Mouse (Mus musculus): ENCODE measurements at regions not wholly inside any gene's neighbourhood (a gene's known extent, or its start where the extent isn't known, plus 50 kb on each side); places are given as distances from the start of the nearest gene placed in this dataset.
A peak's percentile ranks its signal among the peaks of the same experiment; 100 is the strongest.
"Not testable (repeated sequence)": the region's sequence is repeated elsewhere in the genome, so short reads cannot be mapped to it uniquely, and the experiment has no call there.

- DNase-seq = no peak
Observed at GRCm38 (mm10) chr1:113550172-113550571, 1685.5 kb upstream of the Dsel start.

GRCm38 (mm10) chr1:113539981-113540380 lies 1675.3 kb upstream of the Dsel start:
- no peak for DNase-seq

- no peak for DNase-seq
Observed at GRCm38 (mm10) chr1:113530553-113530952, 1665.8 kb upstream of the Dsel start.

- DNase-seq = no peak
Observed at GRCm38 (mm10) chr1:113495987-113496386, 1631.3 kb upstream of the Dsel start.

DNA sequence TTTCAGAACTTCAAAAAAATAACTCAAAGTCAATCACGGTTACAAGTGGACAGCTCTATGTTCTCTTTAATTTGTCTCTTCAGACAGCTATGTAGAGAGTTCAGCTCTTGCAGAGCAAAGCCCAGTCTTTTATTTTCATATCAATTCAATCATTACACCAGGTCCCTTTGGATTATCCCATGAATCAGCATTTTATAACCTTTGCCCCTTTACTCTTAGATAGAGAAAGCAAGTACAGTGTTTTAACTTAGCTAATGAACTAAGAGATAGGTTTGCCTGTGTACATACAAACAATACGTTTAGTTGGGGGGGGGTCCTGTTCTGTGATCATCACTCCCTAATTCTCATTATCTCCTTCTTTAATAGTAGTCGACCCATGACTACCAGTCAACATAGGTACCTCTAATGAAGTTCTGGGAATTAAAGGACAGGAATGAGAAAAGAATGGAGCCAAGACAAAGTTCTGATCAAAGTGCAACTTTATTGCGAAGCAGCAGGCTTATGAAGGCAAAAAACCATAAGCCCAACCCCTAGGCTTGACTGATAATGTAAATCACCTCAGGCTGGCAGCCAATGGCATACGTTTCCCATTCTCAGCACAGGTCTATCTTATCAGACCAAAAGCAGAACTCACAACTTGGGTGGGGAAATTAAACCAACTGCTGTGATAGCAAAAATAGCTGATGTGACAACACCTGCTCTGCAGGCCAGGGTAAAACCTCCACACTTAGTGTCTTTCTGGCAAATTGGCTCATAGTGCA lies 1625.7 kb upstream of the Dsel start:
- DNase-seq = no peak

DNA sequence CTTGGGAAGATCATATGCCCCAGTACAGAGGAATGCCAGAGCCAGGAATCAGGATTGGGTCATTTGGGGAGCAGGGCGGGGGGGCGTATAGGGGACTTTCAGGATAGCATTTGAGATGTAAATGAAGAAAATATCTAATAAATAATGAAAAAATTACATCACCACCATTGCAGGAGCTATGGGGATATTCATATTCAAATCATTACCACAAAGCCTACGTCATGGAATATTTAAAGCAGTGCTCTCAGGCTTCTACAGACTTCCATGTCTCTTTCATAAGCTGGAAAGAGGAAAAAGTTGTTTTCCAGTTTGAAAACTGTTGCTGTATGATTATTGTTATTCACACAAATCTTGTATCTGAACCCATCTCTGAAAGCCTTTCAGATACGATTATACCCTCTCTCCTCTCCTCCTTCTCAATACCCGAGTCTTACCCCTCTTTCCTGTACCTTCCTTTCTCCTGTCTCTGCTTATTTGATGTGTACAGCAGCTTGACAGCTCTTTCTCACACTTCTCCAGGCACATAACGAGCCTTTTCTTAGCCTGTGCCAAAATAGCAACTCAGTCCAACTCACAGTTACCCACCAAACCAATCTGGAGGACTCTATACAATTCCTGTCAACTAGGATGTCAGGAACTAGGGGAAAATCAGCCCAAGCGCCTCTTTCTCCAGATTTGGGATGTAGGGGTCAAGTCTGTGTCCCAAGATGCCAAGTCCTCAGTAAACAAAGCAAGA lies 1592.0 kb upstream of the Dsel start:
- DNase-seq = no peak

- no peak for DNase-seq
Observed at GRCm38 (mm10) chr1:113433701-113434100, 1569.0 kb upstream of the Dsel start.

DNA sequence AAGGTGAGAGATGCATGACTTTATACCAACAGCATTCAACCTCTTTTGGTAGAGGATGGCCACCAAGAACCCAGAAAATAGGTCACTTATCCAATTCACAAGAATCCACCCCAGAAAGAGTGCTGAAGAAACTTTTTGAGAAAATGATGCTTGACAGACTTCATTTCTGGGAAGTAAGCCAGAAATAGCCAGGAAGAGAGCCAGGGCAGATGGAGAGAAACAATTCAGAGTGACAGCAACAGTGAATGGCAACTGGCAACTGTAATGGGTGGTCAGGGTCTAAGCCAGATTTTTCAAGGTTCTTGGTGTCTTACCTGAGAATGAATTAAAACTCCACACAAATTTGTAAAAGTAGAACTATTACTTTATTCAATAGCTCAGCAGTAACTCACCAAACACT lies 1566.5 kb upstream of the Dsel start:
- peak in 1 of 2 experiments; percentile 12 for DNase-seq

DNA sequence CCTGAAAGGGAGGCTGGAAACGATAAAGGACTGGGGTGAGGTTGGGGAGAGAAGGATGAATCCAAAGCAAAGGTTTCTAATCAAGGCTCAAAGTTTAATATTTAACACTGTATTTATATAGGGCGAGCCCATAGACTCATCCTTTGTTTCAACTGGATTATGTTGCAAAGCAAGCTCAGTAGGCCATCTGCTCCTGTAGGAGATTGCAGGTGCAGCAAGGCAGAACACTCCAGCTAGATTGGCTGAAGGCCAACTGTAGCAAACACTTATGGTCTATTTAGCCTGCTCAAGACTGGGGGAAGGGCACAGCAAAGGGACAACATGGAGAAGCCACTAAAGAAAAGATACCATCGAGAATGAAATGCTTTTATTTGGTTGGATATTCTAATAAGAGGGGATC lies 1548.1 kb upstream of the Dsel start:
- peak; percentile 4 to 25 for DNase-seq

- DNase-seq = no peak
Observed at GRCm38 (mm10) chr1:113395267-113395824, 1530.6 kb upstream of the Dsel start.

- DNase-seq = not testable (repeated sequence)
Observed at GRCm38 (mm10) chr1:113394326-113394725, 1529.6 kb upstream of the Dsel start.

DNA sequence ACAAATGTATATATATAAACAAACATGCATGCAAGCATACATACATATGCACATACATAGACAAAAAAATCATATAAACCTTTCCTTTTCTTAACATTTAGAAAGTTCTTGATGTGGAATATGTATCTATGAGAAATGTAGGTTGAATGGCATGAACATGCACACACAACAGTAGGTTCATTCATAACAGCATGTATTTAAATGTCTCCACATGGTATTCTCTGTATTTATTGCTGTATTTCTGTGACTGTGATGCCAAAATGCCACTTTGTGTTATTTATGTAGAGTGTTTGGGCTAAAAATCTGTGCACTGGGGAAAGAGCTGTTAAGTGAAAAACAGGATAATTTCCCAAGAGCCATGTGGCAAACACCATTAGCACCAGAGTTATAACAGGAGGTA lies 1528.2 kb upstream of the Dsel start:
- DNase-seq = no peak

GRCm38 (mm10) chr1:113389920-113390319 lies 1525.2 kb upstream of the Dsel start:
- no peak for DNase-seq

- no peak for DNase-seq
Observed at GRCm38 (mm10) chr1:113384888-113385430, 1520.2 kb upstream of the Dsel start.

GRCm38 (mm10) chr1:113383717-113384116 lies 1519.0 kb upstream of the Dsel start:
- no peak for DNase-seq

GRCm38 (mm10) chr1:113372679-113373078 lies 1508.0 kb upstream of the Dsel start:
- no peak for DNase-seq

DNA sequence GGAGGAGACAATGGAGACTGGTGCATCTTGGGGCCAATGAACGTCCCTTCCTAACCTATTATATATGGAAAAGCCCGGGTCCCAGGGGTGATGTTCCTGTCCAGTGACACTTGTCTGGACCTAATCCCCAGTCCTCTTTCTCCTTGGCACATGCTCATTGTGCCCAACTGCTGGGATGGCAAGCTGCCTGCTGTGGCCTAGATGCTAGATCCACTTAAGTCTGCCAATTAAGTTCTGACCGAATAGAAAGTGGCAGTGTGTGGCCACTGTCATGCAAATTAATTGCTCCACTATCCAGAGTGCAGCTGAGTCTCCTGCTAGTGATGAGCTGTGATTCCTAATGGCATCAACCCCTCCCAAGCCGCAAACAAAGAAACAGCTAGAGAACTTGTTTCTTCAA lies 1493.5 kb upstream of the Dsel start:
- peak; percentile 9 to 13 for DNase-seq

DNA sequence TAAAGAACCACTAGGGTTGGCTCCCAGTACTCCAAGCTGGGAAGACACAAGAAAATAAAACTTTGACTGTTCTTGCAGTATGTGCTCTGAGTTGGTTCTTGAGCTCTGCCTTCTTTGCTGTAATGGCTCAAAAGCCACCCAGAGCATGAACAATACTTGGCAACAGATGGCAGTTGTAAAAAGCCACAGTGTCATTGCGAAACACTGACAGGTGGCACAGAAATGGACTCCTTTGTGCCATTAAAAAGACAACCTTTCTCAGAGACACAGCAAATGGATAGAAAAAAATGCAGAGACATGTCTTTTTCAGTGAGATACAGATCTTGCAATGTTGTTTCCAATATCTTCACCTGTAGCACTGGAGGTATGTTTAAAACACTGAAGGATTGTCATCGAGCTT lies 1443.3 kb upstream of the Dsel start:
- no peak for DNase-seq

GRCm38 (mm10) chr1:113297807-113298206 lies 1433.1 kb upstream of the Dsel start:
- DNase-seq = peak; percentile 2 to 5

- DNase-seq = no peak
Observed at GRCm38 (mm10) chr1:113288242-113288641, 1423.5 kb upstream of the Dsel start.

DNA sequence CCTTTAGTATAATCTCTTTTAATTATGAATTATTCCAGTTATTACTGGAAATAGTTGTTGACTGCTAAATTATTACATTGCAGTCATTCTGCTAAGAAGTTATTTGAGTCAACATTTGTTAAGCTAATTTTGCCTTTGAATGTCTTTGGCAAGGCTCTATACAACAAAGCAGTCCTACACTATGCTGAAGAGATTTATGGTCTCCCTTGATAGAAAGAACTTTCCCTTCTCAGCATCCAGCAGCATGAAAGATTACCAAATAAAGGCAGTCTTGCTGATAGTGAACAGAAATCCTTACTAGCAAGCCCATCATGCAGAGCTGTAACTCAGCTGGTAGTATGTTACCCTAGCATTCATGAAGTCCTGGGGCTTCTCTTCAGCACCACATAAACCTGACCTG lies 1419.4 kb upstream of the Dsel start:
- no peak for DNase-seq

- no peak for DNase-seq
Observed at GRCm38 (mm10) chr1:113259421-113259820, 1394.7 kb upstream of the Dsel start.

DNA sequence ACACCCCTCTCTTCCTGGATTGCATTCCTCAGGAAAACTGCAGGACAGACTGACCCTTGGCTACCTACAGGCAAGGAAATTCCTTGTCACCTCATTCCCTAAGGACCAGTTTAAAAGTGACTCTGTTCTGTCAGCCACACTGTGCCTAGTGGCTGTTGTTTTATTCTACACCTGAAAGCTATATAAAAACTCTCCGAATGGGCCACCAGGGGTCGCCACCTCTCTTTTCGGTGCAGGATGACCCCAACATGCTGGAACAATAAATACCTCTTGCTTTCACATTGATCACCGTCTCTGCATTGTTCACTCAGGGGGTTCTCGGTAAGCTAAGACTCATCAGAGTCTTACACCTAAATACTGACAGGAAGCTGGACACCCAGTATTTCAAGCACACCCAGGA lies 1382.6 kb upstream of the Dsel start:
- DNase-seq = no peak

- DNase-seq = no peak
Observed at GRCm38 (mm10) chr1:113210095-113210494, 1345.4 kb upstream of the Dsel start.

Measured in cerebellum, adult 18-20 months (tissue).